Mouse (Mus musculus) heart, postnatal 0 days (tissue): ENCODE data around the gene Rnf151. TPM values are rescaled to one million over a fixed set of nuclear protein-coding genes. Genes with fewer than 3 reads are reported as not detected.

Source experiments
- ATAC-seq: fragments of 200-750 bp; cut with Nextera tagmentation; 2 replicates; pipeline ENCODE4 v1.8.0; 2017; ENCODE audit warnings: low read depth, moderate number of reproducible peaks, moderate library complexity; ENCODE audit not compliant: insufficient read depth
- DNase-seq: peaks from one replicate; pipeline ENCODE4 v3.0.0-alpha.2; 2016; ENCODE audit warnings: low spot score
- H3K27ac ChIP-seq: fragments of 300-500 bp; sonication (generic); 2 replicates; pipeline ENCODE4 v1.5.1; 2014; ENCODE audit warnings: low read depth, mild to moderate bottlenecking
- H3K27me3 ChIP-seq: fragments of 300-500 bp; sonication (generic); 2 replicates; pipeline ENCODE4 v1.6.1; 2014; ENCODE audit warnings: low read length, mixed read lengths; ENCODE audit not compliant: control insufficient read depth, insufficient read depth
- H3K36me3 ChIP-seq: fragments of 300-500 bp; sonication (generic); replicated peaks from 2 replicates; pipeline ENCODE4 v1.6.1; 2014; ENCODE audit warnings: low read length, mixed read lengths; ENCODE audit not compliant: control insufficient read depth, insufficient read depth
- H3K4me1 ChIP-seq: fragments of 300-500 bp; sonication (generic); 2 replicates; pipeline ENCODE4 v1.6.1; 2014; ENCODE audit warnings: antibody characterized with exemption; ENCODE audit not compliant: control insufficient read depth, insufficient read depth
- H3K4me2 ChIP-seq: fragments of 300-500 bp; sonication (generic); 2 replicates; pipeline ENCODE4 v1.6.1; 2014; ENCODE audit warnings: low read depth, mild to moderate bottlenecking, low read length, moderate library complexity
- H3K4me3 ChIP-seq: fragments of 300-500 bp; sonication (generic); 2 replicates; pipeline ENCODE4 v1.5.1; 2014; ENCODE audit warnings: low read depth, low read length
- H3K9ac ChIP-seq: fragments of 300-500 bp; sonication (generic); replicated peaks from 2 replicates; pipeline ENCODE4 v1.6.1; 2014; ENCODE audit warnings: low read depth, low read length, mixed read lengths
- H3K9me3 ChIP-seq: fragments of 300-500 bp; sonication (generic); replicated peaks from 2 replicates; pipeline ENCODE4 v1.6.1; 2016; ENCODE audit warnings: low read length; ENCODE audit not compliant: control insufficient read depth
- CTCF ChIP-seq: IDR thresholded peaks from 2 replicates; pipeline ENCODE4 v1.5.1; 2016; ENCODE audit warnings: antibody characterized with exemption, control low read depth, low read depth
- EP300 ChIP-seq: IDR thresholded peaks from 2 replicates; pipeline ENCODE4 v1.6.1; 2016; ENCODE audit warnings: antibody characterized with exemption, low read depth
- WGBS: fragments of 180-500 bp; shearing (Covaris S2); extraction: QIAGEN DNeasy Blood & Tissue Kit; methylation state at CpG from one replicate; pipeline ENCODE4 v1.1.7; 2014; 5-methylcytosine and 5-hydroxymethylcytosine counted together
- polyA plus RNA-seq: library from polyadenylated mRNA; unstranded; fragments of >200 nt; fragmentation: Nextera tagmentation; extraction: Ambion mirVana; gene quantifications from 2 replicates; pipeline ENCODE4 v1.2.1, GENCODE M21; 2015
- total RNA-seq: library from RNA; depleted of rRNA; stranded (reverse); fragments of >200 nt; gene quantifications from 2 replicates; pipeline ENCODE4 v1.2.3, GENCODE M21; 2014; ENCODE audit warnings: low replicate concordance

The Rnf151 gene
- total and polyA plus RNA-seq, 2 experiments from 2014 or later = not detected

GRCm38 (mm10) chr17:24743896-24744295 lies 26.0 kb upstream of the Rnf151 start:
- no peaks in the 10 kb centered on the region for H3K4me1 ChIP-seq
- no peaks in the 10 kb centered on the region for H3K27me3 ChIP-seq
- H3K36me3 ChIP-seq = peaks cover 30% of the 10 kb centered on the region
- no peak overlapping the region for H3K4me3 ChIP-seq
- no peak overlapping the region for H3K4me2 ChIP-seq
- H3K9ac ChIP-seq = no peak overlapping the region
- ATAC-seq (no peak), DNase-seq (no peak)
- H3K9me3 ChIP-seq = no peaks in the 10 kb centered on the region
- 58% methylated on average over 5 of the region's 5 CpGs for whole genome bisulfite sequencing
- no peak for TF ChIP-seq CTCF
- H3K27ac ChIP-seq = no peak overlapping the region

GRCm38 (mm10) chr17:24742307-24742706 lies 24.4 kb upstream of the Rnf151 start:
- ATAC-seq (no peak), DNase-seq (no peak)
- peaks cover 30% of the 10 kb centered on the region for H3K36me3 ChIP-seq
- H3K4me2 ChIP-seq = no peak overlapping the region
- no peaks in the 10 kb centered on the region for H3K27me3 ChIP-seq
- H3K4me1 ChIP-seq = peaks cover 5% of the 10 kb centered on the region; the same call in 1 of the 2 replicates
- 76% methylated on average over 8 of the region's 8 CpGs for WGBS
- TF ChIP-seq EP300 (no peak), CTCF (no peak)
- no peak overlapping the region for H3K9ac ChIP-seq
- H3K4me3 ChIP-seq = no peak overlapping the region
- H3K27ac ChIP-seq = no peak overlapping the region
- H3K9me3 ChIP-seq = no peaks in the 10 kb centered on the region

GRCm38 (mm10) chr17:24739926-24740325 lies 22.1 kb upstream of the Rnf151 start:
- Histone ChIP-seq H3K27ac (no peak overlapping the region), H3K4me2 (no peak overlapping the region), H3K36me3 (peaks cover 30% of the 10 kb centered on the region), H3K9me3 (no peaks in the 10 kb centered on the region), H3K27me3 (no peaks in the 10 kb centered on the region), H3K4me1 (peaks cover 19% of the 10 kb centered on the region), H3K9ac (no peak overlapping the region), H3K4me3 (no peak overlapping the region)
- WGBS = 83% methylated on average over 8 of the region's 8 CpGs
- no peak for ATAC-seq
- TF ChIP-seq CTCF = no peak
- no peak for TF ChIP-seq EP300
- DNase-seq = no peak

GRCm38 (mm10) chr17:24738238-24738637 lies 20.4 kb upstream of the Rnf151 start:
- no peak for ATAC-seq
- no peaks in the 10 kb centered on the region for H3K27me3 ChIP-seq
- H3K36me3 ChIP-seq = peaks cover 30% of the 10 kb centered on the region
- no peak for TF ChIP-seq CTCF
- TF ChIP-seq EP300 = no peak
- no peak for DNase-seq
- H3K9ac ChIP-seq = no peak overlapping the region
- H3K4me3 ChIP-seq = no peak overlapping the region
- peaks cover 20% of the 10 kb centered on the region for H3K4me1 ChIP-seq
- no peak overlapping the region for H3K27ac ChIP-seq
- 82% methylated on average over 4 of the region's 4 CpGs for WGBS
- H3K9me3 ChIP-seq = no peaks in the 10 kb centered on the region
- no peak overlapping the region for H3K4me2 ChIP-seq

GRCm38 (mm10) chr17:24737135-24737810 lies 19.4 kb upstream of the Rnf151 start:
- peaks cover 29% of the 10 kb centered on the region for H3K4me1 ChIP-seq
- 21% methylated on average over 8 of the region's 8 CpGs for WGBS
- peak overlapping the region; percentile 84; the same call in 1 of the 2 replicates for H3K27ac ChIP-seq
- peak overlapping the region; percentile 97 for H3K4me2 ChIP-seq
- H3K9me3 ChIP-seq = no peaks in the 10 kb centered on the region
- ATAC-seq (no peak), DNase-seq (no peak)
- peaks cover 25% of the 10 kb centered on the region for H3K36me3 ChIP-seq
- peak overlapping the region; percentile 82 for H3K4me3 ChIP-seq
- H3K9ac ChIP-seq = peak overlapping the region; percentile 77
- H3K27me3 ChIP-seq = no peaks in the 10 kb centered on the region
- TF ChIP-seq EP300 (no peak), CTCF (no peak)

GRCm38 (mm10) chr17:24736330-24737051 lies 18.6 kb upstream of the Rnf151 start, which contains the start of gene Msrb1:
Gene Msrb1 (plus strand): TSS chr17:24736642.
- peaks cover 20% of the 10 kb centered on the region for H3K36me3 ChIP-seq

More at GRCm38 (mm10) chr17:24736330-24737051, 18.6 kb upstream of the Rnf151 start, which contains the start of gene Msrb1:
- Histone ChIP-seq H3K4me3 (peak within 1 kb of the TSS; percentile 82), H3K27ac (peak within 1 kb of the TSS; percentile 85), H3K27me3 (no peaks in the 10 kb centered on the region), H3K4me1 (peaks cover 37% of the 10 kb centered on the region), H3K9me3 (no peaks in the 10 kb centered on the region), H3K9ac (peak within 1 kb of the TSS; percentile 77), H3K4me2 (peak within 1 kb of the TSS; percentile 97)
- 1% methylated on average over 29 of the region's 29 CpGs for WGBS
- TF ChIP-seq CTCF = no peak
- no peak for TF ChIP-seq EP300
- DNase-seq (peak; percentile 98), ATAC-seq (peak; percentile 94)
